Mouse (Mus musculus) kidney, adult 18-20 months (tissue): ENCODE measurements at regions not wholly inside any gene's neighbourhood (a gene's known extent, or its start where the extent isn't known, plus 50 kb on each side); places are given as distances from the start of the nearest gene placed in this dataset.

Experiments
- DNase-seq: peaks from one replicate; pipeline ENCODE4 v3.0.0; 2021

DNA sequence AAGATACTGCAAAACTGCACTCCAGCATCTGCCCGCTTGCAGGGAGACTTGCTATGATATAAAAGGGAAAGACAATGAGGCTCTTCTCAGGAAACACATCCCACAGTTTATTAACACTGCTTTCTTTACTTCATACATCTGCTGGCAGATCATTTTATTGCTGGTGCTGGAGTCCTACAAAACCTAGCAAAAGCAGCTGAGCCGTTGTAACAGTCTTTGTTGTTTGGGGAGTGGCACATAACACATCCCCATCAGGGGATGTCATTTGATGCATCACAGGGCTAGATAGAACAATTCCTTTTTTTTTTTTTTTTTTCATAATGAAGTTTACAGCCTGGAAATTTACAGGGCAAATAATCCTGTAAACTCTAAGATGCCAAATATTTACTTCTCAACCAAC, 742.2 kb downstream of the Epha4 start:
- DNase-seq = no peak

DNA sequence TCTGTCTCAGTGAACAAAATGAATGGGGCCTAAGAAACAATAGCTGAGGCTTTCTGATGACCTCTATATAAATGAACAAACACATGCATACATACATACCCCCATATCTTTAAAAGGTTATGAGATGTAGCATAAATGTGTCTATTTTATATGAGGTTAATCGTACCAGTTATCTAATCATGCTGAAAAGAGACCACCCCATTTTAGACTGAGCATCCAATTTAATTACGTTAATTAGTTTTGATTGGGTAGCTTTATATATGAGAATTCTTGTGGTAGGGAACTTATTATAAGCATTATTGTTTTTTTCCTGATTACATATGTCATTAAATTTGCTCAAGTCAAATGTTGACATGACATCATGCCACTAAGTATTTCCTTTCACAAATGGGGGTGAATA, 728.0 kb downstream of the Epha4 start:
- DNase-seq = no peak

DNA sequence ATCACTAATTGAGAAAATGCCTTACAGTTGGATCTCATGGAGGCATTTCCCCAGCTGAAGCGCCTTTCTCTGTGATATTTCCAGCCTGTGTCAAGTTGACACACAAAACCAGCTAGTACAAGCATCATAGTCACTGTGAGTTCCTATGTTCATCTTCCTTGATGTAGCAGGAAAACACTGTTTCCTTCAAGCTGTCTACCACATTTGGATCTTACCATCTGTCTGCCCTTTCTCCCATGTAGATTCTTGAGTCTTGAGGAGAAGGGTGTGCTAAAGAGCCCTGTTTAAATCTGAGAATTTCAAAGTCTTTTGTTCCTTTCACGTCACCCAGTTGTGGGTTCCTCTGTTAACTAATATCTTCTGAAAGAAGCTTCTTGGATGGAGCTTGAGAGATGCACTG, 721.5 kb downstream of the Epha4 start:
- no peak for DNase-seq

DNA sequence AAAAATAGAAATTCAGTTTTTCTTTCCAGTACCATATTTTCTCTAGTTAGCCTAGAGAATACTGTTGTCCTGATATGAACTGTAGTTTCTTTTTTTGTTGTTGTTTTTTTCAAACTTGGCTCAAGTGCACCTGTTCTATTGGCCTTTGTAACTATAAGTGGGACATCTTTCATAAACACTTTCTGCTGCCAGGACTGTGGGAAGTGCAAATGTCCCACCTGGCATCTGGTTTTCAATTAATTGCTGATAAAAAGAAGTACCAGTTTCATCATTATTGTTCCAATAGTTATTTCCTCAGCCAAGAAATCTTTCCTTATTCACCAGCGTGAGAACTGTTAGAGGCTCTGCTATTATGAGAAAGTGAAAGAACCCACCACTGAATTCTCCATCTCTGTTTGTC, 695.0 kb downstream of the Epha4 start:
- no peak for DNase-seq

DNA sequence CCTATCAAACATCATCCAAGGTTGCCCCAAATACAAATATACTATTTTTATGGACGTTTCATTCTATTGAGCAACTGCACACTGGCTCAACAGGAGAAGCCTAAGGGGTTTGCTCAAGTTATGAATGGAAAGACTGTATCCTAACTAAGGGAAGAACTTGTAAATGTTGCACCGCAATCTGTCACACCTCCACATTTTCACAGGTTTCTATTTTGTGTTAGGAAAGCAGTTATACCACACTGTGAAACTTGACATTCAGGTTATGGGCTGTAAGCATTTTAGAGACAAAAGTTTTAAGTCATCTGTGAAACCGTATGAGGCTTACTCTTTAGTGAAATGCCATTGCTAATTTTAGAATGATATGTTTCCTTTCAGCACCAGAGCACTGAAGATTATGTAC, 693.3 kb downstream of the Epha4 start:
- no peak for DNase-seq

DNA sequence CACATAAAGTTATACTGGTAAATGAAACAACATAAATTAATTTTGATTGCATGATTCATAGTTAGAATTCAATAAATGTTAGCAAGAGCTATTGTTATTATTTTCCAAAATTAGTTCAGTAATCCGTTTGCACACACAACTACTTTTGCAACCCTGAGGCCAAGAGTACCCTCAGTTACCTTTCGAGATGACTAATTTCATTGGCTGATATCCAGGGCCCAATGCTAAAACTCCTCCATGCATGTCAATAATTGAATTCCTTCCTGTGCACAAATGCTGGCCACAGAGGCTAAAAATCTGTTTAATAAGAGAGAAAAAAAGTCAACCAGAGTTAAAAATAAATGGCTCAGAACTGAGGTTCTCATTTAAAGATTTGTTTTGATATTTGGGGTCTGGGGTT, 685.2 kb downstream of the Epha4 start:
- no peak for DNase-seq

DNA sequence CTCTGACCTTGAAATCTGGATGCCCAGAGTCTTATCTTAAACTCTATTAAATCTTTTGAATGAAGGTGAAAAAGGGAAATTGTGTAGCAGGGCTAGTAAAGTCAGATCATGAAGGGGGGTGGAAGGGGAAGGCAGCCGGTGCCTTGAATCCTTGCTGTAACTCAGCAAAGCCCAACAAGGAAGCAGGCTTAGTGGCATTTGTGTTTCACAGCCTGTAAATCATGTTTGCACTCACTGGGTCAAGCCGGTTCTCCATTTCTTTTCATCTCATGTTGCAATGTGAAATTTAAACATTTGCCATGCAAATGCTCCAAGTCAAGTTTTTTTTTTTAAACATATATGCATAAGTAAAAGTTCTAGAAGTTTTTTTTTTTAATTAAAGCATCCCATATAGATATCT, 682.6 kb downstream of the Epha4 start:
- DNase-seq = no peak

DNA sequence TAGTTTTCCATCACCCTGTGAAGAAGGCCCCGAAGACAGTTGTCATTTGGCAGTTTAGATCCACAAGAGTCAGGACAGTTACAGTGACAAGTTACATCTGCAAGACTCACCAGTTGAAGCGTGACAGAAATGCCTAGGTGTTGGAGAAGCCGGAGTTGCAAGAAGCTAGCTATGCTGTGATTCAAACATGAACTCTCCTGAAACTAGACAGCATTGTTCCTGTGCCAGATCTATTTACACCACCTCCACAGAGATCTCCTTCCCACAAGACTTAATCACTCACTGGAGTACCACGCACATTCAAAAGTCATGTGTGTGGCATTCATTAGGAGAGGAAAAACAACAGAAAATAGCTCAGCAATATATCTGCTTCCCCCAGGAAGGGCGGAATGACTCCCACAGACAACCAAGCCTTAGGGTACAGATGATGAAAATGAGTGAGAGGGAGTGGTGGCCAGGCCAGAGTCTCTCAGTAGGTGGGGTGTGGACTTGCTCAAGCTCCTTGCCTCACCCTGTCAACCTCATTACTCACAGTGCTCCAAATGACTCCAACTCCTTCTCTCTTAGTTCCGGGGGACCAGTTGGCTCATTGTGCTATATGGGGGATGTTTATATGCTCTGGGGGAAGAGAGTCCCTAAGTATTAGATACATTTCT, 679.7 kb downstream of the Epha4 start:
- no peak for DNase-seq

DNA sequence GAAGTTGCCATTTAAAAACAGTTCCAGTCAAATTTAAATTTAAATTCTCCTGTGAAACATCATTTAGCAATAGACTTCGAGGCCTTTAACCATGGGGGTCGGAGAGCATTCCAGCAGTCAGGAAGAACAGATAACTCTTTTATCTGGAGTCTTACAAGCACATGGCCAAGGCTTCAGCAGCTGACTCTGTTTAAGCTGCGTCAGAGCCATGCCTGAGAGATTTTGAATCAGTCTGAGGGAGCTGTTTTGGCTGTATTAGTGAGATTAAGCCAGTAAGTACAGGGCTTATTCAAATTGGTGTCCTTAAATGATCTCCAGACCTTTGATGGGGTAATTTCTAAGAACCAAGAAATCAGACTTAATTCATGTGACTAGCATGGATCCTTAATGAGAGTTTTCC, 665.5 kb downstream of the Epha4 start:
- DNase-seq = no peak

DNA sequence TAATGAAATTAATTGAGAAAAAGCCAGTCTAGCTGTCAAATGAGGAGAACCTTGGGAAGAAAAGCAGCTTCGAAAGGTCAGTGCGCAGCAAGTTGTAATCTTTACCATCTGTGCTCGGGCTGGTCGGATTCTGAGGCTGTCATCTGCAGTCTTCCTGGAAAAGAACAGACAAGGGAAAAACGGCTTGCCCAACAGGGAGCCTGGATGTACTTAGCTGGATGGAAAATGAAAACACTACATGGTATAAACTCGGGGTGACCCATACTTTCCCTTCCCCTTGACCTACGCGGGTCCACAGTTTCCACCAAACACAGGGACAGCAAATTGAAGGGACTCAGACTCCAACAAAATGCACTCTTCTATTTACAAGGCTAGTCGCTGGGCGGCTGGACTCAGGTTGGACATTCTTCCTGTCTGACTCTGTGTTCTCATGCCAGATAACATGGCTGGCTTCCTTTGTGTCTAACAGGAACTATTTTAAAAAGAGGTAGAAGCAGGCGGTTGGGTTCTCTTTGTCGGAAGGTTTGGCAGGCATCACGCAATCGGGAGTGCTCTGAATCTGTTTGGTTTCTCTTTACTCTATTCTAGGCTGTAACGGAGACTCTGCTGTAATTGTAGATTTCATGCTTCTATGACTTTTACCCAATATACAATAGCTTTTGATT, 648.5 kb downstream of the Epha4 start:
- DNase-seq = peak; percentile 3

DNA sequence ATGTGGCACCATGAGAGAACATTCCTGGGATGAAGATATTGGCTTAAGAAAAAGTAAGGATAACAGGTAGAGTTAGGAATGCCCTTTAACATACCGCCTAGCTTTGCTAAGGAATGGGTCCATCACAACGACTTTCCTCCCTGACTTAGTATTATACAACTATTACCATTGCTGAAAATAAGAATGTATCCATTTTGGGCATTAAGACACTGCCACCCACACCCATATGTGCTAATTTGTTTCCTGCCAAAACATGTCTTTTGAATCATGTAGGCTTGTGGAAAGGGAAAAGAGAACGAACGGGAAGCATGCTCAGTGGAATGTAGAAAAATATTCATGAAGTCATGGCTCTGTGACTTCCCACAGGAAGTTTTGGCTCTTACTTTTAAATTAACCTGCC, 641.7 kb downstream of the Epha4 start:
- DNase-seq = no peak

DNA sequence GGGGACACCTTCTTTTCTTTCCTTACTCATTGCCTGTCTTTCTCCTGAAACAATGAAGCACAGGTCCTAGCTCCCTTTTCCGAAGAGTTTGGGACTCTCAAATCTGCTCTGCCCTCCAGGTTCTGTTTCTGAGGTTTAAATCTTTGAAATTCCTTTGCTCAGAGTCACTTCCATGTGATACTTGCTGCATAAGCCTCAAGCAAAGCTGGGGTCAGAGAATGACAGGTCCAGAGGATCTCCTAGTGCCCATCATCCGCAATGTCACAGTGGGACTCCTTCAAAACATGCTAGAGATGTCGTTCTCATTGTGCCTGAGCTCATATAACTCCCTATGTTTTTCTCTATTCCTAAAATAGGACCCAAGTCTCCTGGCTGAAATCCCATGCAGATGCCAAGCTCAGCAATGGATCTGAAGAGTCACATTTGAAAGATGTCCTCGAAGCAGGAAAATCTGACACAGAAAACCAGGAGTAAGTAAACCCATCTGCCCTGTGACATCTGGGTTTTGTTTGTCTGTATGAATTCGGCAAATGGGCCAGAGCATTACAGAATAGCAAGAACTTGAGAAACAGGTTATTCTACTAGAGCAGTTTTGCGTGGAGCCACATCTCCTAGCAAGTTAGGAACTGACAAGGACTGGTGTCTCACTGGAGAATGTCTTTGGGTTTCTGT, 634.6 kb downstream of the Epha4 start:
- no peak for DNase-seq

DNA sequence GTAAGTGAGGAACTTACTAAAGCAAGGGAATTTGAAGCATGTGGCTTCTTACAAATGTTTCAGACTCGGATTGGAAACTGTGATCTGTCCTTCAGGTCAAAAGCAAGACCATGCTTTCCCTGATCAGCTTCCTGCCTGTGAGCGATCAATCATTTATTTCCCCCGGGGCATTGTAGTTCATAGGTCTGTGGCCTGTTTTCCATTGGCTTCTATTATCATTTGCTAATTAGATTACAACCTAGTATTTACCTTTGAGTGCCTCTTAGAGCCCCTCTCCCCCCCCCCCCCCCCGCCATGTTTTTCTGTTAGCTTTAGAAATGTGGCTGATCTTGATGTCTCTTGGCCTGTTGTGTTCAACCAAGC, 634.1 kb downstream of the Epha4 start:
- DNase-seq = no peak

DNA sequence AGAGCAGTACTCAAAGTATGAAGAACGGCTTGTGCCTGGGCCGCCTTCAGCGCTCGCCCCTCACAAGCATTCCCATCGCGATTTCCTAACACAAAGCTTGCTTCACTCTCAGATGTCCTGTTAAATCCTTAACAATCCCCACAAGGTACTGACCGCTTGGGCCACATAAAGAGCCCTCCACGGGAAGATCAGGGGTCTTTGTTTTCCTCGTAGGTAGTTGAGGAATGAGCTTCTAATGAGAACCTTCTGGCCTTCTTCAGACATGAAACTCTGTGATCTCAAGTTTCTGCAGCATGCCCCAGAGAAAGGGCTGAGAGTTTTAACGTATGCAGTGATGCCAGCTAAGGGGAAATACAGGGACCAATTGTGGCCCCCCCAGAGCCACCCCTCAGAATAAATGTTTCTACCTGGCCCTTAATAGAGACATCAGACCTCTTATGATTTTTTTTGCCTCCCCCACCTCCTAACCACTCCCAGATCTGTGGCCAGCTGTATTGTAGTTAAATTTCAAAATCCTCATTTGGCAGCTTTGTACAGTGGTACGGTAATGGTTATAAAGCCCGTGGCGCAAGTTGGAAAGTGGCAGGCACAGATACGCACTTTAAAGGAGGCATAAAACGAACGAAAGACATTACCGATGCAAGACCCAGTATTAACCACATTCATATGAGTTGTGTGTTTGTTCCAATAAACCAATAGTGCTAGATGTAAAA, 618.6 kb downstream of the Epha4 start:
- DNase-seq = no peak

DNA sequence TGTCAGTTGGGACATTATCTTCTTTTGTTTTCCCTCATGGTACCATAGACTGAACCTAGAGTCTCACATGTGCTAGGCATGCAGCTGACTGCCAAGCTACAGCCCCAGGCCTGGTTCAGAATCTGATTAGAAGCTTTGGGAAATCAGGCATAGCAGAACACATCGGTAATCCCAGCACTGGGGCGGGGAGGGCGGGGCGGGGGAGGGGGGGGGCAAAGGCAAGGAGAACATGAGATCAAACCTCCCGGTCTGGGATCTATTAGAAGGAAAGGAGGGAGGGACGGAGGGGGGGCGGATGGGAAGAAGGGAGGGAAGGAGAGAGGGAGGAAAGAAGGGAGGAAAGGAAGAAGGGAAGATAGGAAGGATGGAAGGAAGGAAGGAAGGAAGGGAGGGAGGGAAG, 617.5 kb downstream of the Epha4 start:
- no peak for DNase-seq

DNA sequence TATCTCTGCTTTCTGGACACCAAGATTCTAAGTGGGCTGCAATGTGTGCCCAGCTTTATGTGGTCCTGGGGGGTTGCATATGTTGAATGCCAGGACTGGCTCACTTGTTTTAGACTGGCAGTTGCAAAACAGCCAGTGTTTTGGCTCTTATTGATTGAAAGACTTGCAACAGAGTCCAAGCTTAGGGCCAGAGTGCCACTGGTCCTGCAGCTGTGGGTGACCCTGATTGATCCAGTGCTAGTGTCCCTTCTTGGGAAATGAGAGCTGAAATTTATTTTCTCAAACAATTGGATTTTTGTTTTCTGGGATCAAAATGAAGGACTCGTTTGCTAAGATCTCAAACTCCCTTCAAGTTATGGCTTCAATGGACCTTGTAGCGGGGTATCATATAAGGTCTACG, 603.4 kb downstream of the Epha4 start:
- no peak for DNase-seq

DNA sequence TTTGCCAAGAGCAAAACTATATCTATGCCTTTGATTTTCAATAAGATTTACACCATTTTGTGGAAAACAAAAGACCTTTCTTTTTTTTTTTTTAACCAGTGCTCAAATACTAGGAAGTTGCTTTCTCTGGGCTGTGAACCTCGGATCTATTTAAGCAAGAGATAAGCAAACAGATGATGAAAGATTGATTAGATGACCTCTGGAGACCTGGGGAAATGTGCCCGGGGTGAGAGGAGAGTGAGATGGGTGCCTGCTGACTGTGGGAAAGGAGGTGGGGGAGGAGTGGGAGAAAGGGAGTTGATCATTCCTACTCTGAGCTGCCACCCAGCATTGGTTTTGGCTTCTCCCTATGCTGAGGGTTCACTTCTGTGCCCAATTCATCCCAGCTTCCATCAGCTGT, 595.3 kb downstream of the Epha4 start:
- no peak for DNase-seq

DNA sequence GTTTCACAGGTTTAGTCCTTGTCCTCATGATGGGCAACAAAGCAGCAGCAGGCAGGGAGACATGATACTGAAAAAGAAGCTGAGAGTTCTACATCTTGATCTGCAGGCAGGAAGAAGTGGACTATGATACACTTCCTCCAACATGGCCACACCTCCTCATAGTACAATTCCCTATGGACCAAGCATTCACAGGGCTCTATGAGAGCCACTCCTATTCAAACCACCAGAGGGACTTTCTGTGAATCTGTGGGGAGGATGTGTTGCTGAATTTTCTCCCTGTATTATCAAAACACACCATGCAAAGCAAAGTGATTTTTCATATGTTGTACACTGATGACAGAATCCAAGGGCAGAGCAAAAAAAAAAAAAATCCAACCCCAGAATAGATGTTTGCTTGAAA, 594.3 kb downstream of the Epha4 start:
- DNase-seq = no peak

DNA sequence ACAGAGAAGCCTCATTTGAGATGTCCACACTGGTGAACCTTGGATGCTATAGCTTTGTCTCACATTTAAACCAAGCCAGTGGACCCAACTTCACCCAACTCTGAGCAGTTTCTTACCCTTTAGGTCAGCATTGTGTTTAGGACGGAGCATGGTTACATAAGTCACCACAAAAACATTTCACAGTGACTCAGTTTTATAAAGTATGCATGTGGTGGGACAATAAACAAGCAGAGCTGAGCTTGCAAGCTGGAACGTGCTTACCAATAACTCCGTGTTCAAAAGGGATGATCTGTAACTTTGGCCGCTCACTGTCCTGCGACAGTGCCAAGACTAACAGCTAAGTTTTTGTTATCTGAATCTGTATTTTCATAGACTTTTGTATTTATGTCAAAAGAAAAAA, 587.8 kb downstream of the Epha4 start:
- no peak for DNase-seq

DNA sequence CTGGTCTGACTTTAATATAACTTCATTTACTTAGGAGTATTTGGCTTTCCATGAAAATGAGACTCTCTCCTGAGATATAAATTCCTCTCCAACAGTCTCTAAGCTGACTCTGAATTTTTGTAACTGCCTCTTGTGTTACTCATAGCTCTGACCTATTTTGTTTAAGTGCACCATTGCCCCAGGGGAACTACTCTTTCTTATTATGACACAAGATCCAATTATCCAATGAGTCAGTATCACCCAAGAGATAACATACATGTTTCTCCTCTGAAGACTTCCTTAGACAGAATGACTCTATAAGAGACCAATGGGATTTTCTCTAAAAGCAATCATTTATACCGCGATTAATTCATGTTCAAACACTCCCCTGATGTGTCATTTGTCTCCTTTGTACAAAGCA, 586.9 kb downstream of the Epha4 start:
- no peak for DNase-seq

DNA sequence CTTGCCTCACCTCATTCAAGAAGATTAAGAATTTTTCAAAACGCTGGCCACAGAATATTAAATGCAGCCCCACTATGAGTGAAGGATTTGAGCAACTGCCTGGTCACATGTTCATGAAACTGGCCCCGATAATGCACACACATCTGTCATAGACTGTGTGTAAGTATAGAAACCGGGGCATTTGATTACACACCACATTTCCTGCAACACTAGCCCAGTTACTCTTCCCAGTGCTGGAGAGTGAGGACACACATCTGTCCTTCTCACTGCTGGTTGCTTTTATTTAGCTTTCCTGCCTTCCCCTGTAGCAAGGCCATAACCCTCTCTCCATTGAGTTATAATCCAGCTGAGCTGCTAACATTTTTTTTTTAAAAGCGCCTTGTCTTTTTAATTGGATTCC, 581.4 kb downstream of the Epha4 start:
- DNase-seq = no peak

DNA sequence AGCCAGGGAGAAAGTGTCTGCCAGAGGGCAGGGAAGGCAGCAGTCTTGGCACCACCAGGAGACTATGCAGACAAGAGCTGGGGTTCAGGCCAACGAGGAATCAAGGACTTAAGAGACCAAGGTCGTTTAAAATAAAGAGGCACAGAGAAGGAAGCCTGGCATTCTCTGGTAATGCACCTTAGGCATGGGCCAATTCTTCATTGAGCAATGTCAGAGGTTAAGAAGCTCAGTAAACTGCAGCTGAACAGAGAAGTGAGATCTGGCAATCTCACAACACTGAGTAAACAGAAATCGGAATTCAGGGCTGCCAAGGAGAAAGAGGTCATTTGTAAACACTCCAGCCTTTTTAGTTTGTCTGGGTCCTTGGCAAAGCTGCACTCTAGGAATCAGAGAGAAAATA, 572.2 kb downstream of the Epha4 start:
- peak; percentile 8 for DNase-seq

DNA sequence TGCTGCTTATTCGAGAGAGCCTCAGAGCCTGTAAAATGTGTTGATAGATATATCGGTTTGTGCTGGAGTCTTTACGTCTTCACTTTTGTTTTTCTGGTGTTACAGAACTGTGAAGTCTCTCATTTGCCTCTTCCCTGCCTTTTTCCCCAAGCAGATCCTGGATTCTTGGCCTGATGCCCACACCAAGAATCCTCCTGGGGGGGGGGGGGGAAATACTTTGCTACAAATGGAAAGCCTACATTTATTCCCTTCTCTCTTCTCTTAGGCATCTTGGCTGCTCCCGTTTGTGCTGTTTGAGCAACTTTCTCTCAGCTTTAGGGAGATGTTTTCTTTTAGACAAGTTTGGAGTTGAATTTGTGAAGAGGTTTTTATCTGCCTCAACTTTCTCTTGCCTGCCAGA, 570.8 kb downstream of the Epha4 start:
- DNase-seq = no peak

DNA sequence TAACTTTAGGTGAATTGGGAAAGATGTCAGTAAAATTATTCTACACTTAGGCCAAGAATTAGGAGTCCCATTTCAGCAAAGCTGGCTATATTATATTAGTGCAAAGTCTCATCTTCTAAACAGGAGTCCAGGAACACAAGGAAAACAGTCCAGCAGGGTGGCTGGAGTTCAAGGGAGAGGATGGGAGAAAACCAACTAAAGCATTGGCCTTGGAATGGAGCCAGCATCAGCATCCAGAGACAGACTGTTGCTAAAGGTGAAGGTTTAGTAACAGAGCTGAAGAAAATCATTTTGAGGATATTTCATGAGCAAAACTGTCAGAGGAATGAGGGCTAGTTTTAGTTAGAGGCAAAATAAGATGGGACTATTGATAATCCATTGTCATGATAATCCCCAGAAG, 559.9 kb downstream of the Epha4 start:
- no peak for DNase-seq
